Mouse (Mus musculus): Measurements from ENCODE around the gene Ccdc93.

The Ccdc93 gene

GRCm38 (mm10) chr1:121518609-121519008, 87.8 kb downstream of the Ccdc93 start:
- DNase-seq (ENCODE audit: low read depth, low spot score), result no peak

- DNase-seq (ENCODE audit: low read depth, low spot score), result no peak
These were observed 96.2 kb downstream of the Ccdc93 start for GRCm38 (mm10) chr1:121527061-121527460.

DNA sequence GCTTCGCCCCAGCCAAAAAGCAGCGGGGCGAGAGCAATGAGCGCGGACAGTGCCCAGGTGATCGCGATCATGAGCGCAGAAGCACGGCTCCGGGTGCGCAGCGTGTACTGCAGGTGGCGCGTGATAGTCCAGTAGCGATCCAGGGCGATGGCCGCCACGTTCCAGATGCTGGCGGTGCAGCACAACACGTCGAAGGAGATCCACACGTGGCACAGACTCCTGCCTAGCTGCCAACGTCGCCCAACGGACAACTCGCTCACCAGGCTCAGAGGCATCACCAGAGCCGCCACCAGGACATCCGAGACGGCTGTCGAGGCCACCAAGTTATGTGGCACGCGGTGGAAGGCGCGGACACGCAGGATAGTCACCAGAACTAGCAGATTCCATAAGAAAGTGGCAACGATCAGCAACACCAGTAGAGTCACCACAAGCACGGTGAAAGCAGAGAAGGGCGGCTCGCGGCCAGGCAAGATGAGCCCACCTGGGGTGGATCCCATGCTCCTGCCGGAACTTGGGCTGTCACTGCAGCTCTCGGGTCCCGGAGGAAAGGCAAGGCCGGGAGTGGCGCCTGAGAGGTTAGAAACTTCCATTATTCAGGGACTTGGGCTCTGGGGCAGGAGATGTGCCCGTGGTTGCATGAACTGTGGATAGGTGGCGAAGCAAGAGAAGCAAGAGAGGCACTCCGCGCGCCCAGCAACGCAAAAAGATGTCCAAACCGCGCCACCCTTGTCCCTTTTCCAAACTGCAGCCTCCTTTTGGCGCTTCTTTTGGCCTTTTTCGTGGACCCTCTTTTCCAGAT, 97.0 kb downstream of the Ccdc93 start:
- DNase-seq (ENCODE audit: low read depth, low spot score), result no peak

DNA sequence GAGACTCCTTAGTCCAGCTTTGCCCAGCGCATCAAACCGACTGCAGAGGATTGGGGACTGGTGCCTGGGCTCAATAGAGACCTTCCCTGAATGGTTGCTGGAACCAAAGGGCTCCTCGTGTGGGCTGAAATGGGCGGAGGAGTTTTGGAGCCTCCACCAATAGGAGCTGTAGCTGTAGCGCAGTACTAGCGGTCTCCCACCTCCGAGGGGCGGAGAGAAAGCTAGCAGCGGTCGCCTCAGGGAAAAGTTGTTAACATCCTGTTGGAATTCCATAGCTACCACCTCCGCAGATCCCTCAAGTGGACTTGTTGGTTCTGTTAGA, 97.5 kb downstream of the Ccdc93 start, which contains the start of gene Htr5b:
Gene Htr5b, minus strand, starts transcription at position 67 of the 322 bp plus-strand sequence.
- DNase-seq (ENCODE audit: low read depth, low spot score), result no peak

DNA sequence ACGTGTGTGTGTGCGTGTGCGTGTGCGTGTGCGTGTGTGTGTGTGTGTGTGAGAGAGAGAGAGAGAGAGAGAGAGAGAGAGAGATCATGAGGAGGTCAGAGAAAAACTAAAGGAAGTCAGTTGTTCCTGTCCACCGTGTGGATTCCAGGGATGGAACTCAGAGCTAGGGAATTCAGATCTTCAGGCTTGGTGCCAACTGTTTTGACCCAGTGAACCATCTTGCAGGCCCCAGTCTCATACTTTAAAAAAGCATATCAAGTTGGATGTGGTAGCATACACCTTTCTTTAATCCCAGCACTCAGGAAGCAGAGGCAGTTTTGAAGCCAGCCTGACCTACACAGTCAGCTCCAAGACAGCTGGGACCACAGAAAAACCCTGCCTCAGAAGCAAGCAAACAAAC, 98.4 kb downstream of the Ccdc93 start:
- DNase-seq (ENCODE audit: low read depth, low spot score), result no peak

GRCm38 (mm10) chr1:121531439-121531838, 100.6 kb downstream of the Ccdc93 start:
- no peak for DNase-seq (ENCODE audit: low read depth, low spot score)

GRCm38 (mm10) chr1:121540361-121540760, 109.5 kb downstream of the Ccdc93 start:
- no peak for DNase-seq (ENCODE audit: low read depth, low spot score)

DNA sequence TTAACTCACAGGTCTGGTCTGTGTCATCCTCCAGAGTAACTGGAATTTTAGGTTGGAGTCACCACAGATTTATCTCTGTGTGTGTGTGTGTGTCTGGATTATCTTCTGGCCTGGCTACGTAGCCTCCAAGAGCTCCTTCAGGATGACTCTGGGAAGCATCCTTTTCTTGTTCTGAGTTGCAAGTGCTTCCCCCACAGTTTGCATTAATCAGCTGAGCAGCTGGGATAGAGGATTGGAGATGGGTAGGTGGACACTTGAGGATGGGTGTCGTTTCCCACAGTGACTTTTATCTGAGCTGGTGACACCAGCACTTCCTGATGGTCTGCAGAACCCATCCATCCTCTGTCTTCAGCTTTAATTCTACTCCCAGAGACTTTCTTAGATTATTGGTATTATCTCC, 116.0 kb downstream of the Ccdc93 start:
- no peak for DNase-seq (ENCODE audit: low read depth, low spot score)

DNA sequence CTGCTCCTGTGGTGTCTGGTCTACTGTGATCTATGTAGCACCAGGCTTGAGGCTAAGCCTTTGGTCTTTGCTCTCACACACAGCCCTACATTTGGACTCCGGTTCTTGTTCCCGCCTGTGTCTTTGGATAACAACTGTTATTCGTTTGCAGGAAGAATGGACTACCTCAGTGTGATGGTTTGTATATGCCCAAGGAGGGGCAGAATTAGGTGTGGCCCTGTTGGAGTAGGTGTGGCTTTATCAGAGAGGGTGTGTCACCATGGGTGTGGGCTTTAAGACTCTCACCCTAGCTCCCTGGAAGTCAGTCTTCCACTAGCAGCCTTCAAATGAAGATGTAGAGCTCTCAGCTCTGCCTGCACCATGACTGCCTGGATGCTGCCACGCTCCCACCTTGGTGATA, 117.8 kb downstream of the Ccdc93 start:
- DNase-seq (ENCODE audit: low read depth, low spot score), result no peak

GRCm38 (mm10) chr1:121549456-121549855, 118.6 kb downstream of the Ccdc93 start:
- no peak for DNase-seq (ENCODE audit: low read depth, low spot score)

- no peak for DNase-seq (ENCODE audit: low read depth, low spot score)
These were observed 120.1 kb downstream of the Ccdc93 start for GRCm38 (mm10) chr1:121550801-121551456.

GRCm38 (mm10) chr1:121551457-121551835, 120.6 kb downstream of the Ccdc93 start:
- DNase-seq (ENCODE audit: low read depth, low spot score), result no peak
